Mouse (Mus musculus): ENCODE measurements around the gene Diras2.

GRCm38 (mm10) chr13:52572451-52573446 lies 41.7 kb upstream of the Diras2 start:
- TF ChIP-seq MAX (IDR thresholded peaks at IDR 0.05; ENCODE audit: low read depth) (no peak), USF1 (IDR thresholded peaks at IDR 0.05; ENCODE audit: low read depth) (no peak), POLR2A (IDR thresholded peaks at IDR 0.05; ENCODE audit: insufficient read length, low read depth) (no peak), SRF (IDR thresholded peaks at IDR 0.05; ENCODE audit: control insufficient read depth, insufficient read length, low read depth) (no peak), TCF12 (IDR thresholded peaks at IDR 0.05; ENCODE audit: insufficient read depth, poor library complexity, severe bottlenecking) (no peak), POLR2AphosphoS2 (IDR thresholded peaks at IDR 0.05; ENCODE audit: insufficient read length, low read depth) (no peak), CEBPB (IDR thresholded peaks at IDR 0.05; ENCODE audit: insufficient read depth, poor library complexity, severe bottlenecking) (no peak), MYOG (IDR thresholded peaks at IDR 0.05; ENCODE audit: control insufficient read depth in 1 of 3, insufficient read depth in 1 of 3, insufficient read length in 2 of 3, low read depth in 2 of 3) (no peak), E2F4 (IDR thresholded peaks at IDR 0.05; ENCODE audit: insufficient read depth) (no peak), MYOD1 (IDR thresholded peaks at IDR 0.05; ENCODE audit: control insufficient read depth in 1 of 3, insufficient read length in 2 of 3, low read depth in 2 of 3) (no peak)

Measured in myocyte (in vitro differentiated cells).